Mouse (Mus musculus): ENCODE data around the gene Rftn2. TPM values are rescaled to one million over a fixed set of nuclear protein-coding genes. Genes with fewer than 3 reads are reported as not detected.

The Rftn2 gene
- polyA plus RNA-seq, 1 experiment from 2014 or later: 9.7 TPM

GRCm38 (mm10) chr1:55236487-55236886 lies 9.9 kb upstream of the Rftn2 start:
- DNase-seq (ENCODE audit: low spot score) (no peak), ATAC-seq (ENCODE audit: low FRiP score) (no peak)
- no peak overlapping the region for H3K27ac ChIP-seq (ENCODE audit: low read depth, low read length)
- H3K27me3 ChIP-seq (ENCODE audit: control insufficient read depth, insufficient read depth, low read length): no peaks in the 10 kb centered on the region
- peak overlapping the region; percentile 0; the same call in 1 of the 2 replicates for H3K9ac ChIP-seq (ENCODE audit: low read depth, low read length)
- H3K4me2 ChIP-seq (replicated peaks; ENCODE audit: low read depth, low read length): peak overlapping the region; percentile 86
- no peaks in the 10 kb centered on the region for H3K9me3 ChIP-seq (ENCODE audit: control insufficient read depth, low read length)
- H3K36me3 ChIP-seq (ENCODE audit: control insufficient read depth, insufficient read depth, low read length): no peaks in the 10 kb centered on the region
- peak overlapping the region; percentile 85 for H3K4me3 ChIP-seq (ENCODE audit: low read depth, low read length)
- 46% methylated on average over 5 of the region's 5 CpGs for WGBS
- peaks cover 5% of the 10 kb centered on the region for H3K4me1 ChIP-seq (replicated peaks; ENCODE audit: control insufficient read depth, insufficient read depth, low read length)

- Histone ChIP-seq H3K27ac (ENCODE audit: low read depth, low read length) (no peak overlapping the region), H3K4me2 (replicated peaks; ENCODE audit: low read depth, low read length) (no peak overlapping the region), H3K36me3 (ENCODE audit: control insufficient read depth, insufficient read depth, low read length) (no peaks in the 10 kb centered on the region), H3K9me3 (ENCODE audit: control insufficient read depth, low read length) (no peaks in the 10 kb centered on the region), H3K4me1 (replicated peaks; ENCODE audit: control insufficient read depth, insufficient read depth, low read length) (peaks cover 5% of the 10 kb centered on the region), H3K9ac (ENCODE audit: low read depth, low read length) (no peak overlapping the region), H3K27me3 (ENCODE audit: control insufficient read depth, insufficient read depth, low read length) (no peaks in the 10 kb centered on the region), H3K4me3 (ENCODE audit: low read depth, low read length) (no peak overlapping the region)
- 61% methylated on average over 16 of the region's 16 CpGs for WGBS
- ATAC-seq (ENCODE audit: low FRiP score) (no peak), DNase-seq (ENCODE audit: low spot score) (no peak)
Measured at GRCm38 (mm10) chr1:55234910-55235520, 8.4 kb upstream of the Rftn2 start.

- no peak for DNase-seq (ENCODE audit: low spot score)
- H3K4me1 ChIP-seq (replicated peaks; ENCODE audit: control insufficient read depth, insufficient read depth, low read length): no peaks in the 10 kb centered on the region
- H3K27me3 ChIP-seq (ENCODE audit: control insufficient read depth, insufficient read depth, low read length): no peaks in the 10 kb centered on the region
- no peak for ATAC-seq (ENCODE audit: low FRiP score)
- no peaks in the 10 kb centered on the region for H3K9me3 ChIP-seq (ENCODE audit: control insufficient read depth, low read length)
- WGBS: 86% methylated on average over 8 of the region's 8 CpGs
- no peaks in the 10 kb centered on the region for H3K36me3 ChIP-seq (ENCODE audit: control insufficient read depth, insufficient read depth, low read length)
- H3K9ac ChIP-seq (ENCODE audit: low read depth, low read length): no peak overlapping the region
- no peak overlapping the region for H3K4me2 ChIP-seq (replicated peaks; ENCODE audit: low read depth, low read length)
- no peak overlapping the region for H3K4me3 ChIP-seq (ENCODE audit: low read depth, low read length)
- no peak overlapping the region for H3K27ac ChIP-seq (ENCODE audit: low read depth, low read length)
Measured at GRCm38 (mm10) chr1:55228256-55228884, 1.8 kb upstream of the Rftn2 start.

GRCm38 (mm10) chr1:55227376-55227775 lies 794 bp upstream of the Rftn2 start:
- no peak for ATAC-seq (ENCODE audit: low FRiP score)
- H3K4me3 ChIP-seq (ENCODE audit: low read depth, low read length): no peak overlapping the region
- WGBS: 35% methylated on average over 1 of the region's 1 CpGs
- no peaks in the 10 kb centered on the region for H3K27me3 ChIP-seq (ENCODE audit: control insufficient read depth, insufficient read depth, low read length)
- H3K4me1 ChIP-seq (replicated peaks; ENCODE audit: control insufficient read depth, insufficient read depth, low read length): no peaks in the 10 kb centered on the region
- no peaks in the 10 kb centered on the region for H3K9me3 ChIP-seq (ENCODE audit: control insufficient read depth, low read length)
- DNase-seq (ENCODE audit: low spot score): no peak
- H3K27ac ChIP-seq (ENCODE audit: low read depth, low read length): no peak overlapping the region
- H3K36me3 ChIP-seq (ENCODE audit: control insufficient read depth, insufficient read depth, low read length): no peaks in the 10 kb centered on the region
- no peak overlapping the region for H3K4me2 ChIP-seq (replicated peaks; ENCODE audit: low read depth, low read length)
- no peak overlapping the region for H3K9ac ChIP-seq (ENCODE audit: low read depth, low read length)

- H3K4me2 ChIP-seq (replicated peaks; ENCODE audit: low read depth, low read length): peak overlapping the region; percentile 27
- no peaks in the 10 kb centered on the region for H3K36me3 ChIP-seq (ENCODE audit: control insufficient read depth, insufficient read depth, low read length)
- DNase-seq (ENCODE audit: low spot score) (peak; percentile 35), ATAC-seq (ENCODE audit: low FRiP score) (no peak)
- H3K27me3 ChIP-seq (ENCODE audit: control insufficient read depth, insufficient read depth, low read length): no peaks in the 10 kb centered on the region
- no peaks in the 10 kb centered on the region for H3K9me3 ChIP-seq (ENCODE audit: control insufficient read depth, low read length)
- H3K9ac ChIP-seq (ENCODE audit: low read depth, low read length): no peak overlapping the region; the same call in 1 of the 2 replicates
- no peak overlapping the region for H3K27ac ChIP-seq (ENCODE audit: low read depth, low read length)
- H3K4me3 ChIP-seq (ENCODE audit: low read depth, low read length): peak overlapping the region; percentile 44; the same call in 1 of the 2 replicates
- 27% methylated on average over 3 of the region's 3 CpGs for WGBS
- H3K4me1 ChIP-seq (replicated peaks; ENCODE audit: control insufficient read depth, insufficient read depth, low read length): no peaks in the 10 kb centered on the region
Measured at GRCm38 (mm10) chr1:55225398-55225797, 1.2 kb downstream of the Rftn2 start.

- no peak overlapping the region for H3K4me3 ChIP-seq (ENCODE audit: low read depth, low read length)
- no peaks in the 10 kb centered on the region for H3K9me3 ChIP-seq (ENCODE audit: control insufficient read depth, low read length)
- ATAC-seq (ENCODE audit: low FRiP score) (peak; percentile 41; the same call in 1 of the 2 replicates), DNase-seq (ENCODE audit: low spot score) (no peak)
- H3K27me3 ChIP-seq (ENCODE audit: control insufficient read depth, insufficient read depth, low read length): no peaks in the 10 kb centered on the region
- H3K27ac ChIP-seq (ENCODE audit: low read depth, low read length): no peak overlapping the region
- no peaks in the 10 kb centered on the region for H3K4me1 ChIP-seq (replicated peaks; ENCODE audit: control insufficient read depth, insufficient read depth, low read length)
- WGBS: 57% methylated on average over 11 of the region's 11 CpGs
- no peak overlapping the region for H3K4me2 ChIP-seq (replicated peaks; ENCODE audit: low read depth, low read length)
- no peaks in the 10 kb centered on the region for H3K36me3 ChIP-seq (ENCODE audit: control insufficient read depth, insufficient read depth, low read length)
- no peak overlapping the region for H3K9ac ChIP-seq (ENCODE audit: low read depth, low read length)
Measured at GRCm38 (mm10) chr1:55224111-55224510, 2.5 kb downstream of the Rftn2 start.

GRCm38 (mm10) chr1:55223026-55223425 lies 3.6 kb downstream of the Rftn2 start:
- no peaks in the 10 kb centered on the region for H3K9me3 ChIP-seq (ENCODE audit: control insufficient read depth, low read length)
- H3K4me3 ChIP-seq (ENCODE audit: low read depth, low read length): no peak overlapping the region
- DNase-seq (ENCODE audit: low spot score) (no peak), ATAC-seq (ENCODE audit: low FRiP score) (no peak)
- H3K27ac ChIP-seq (ENCODE audit: low read depth, low read length): no peak overlapping the region
- H3K4me2 ChIP-seq (replicated peaks; ENCODE audit: low read depth, low read length): no peak overlapping the region
- no peaks in the 10 kb centered on the region for H3K27me3 ChIP-seq (ENCODE audit: control insufficient read depth, insufficient read depth, low read length)
- 88% methylated on average over 7 of the region's 7 CpGs for WGBS
- H3K9ac ChIP-seq (ENCODE audit: low read depth, low read length): no peak overlapping the region
- H3K4me1 ChIP-seq (replicated peaks; ENCODE audit: control insufficient read depth, insufficient read depth, low read length): no peaks in the 10 kb centered on the region
- H3K36me3 ChIP-seq (ENCODE audit: control insufficient read depth, insufficient read depth, low read length): no peaks in the 10 kb centered on the region

- no peak overlapping the region for H3K27ac ChIP-seq (ENCODE audit: low read depth, low read length)
- H3K4me3 ChIP-seq (ENCODE audit: low read depth, low read length): no peak overlapping the region
- no peaks in the 10 kb centered on the region for H3K27me3 ChIP-seq (ENCODE audit: control insufficient read depth, insufficient read depth, low read length)
- H3K9me3 ChIP-seq (ENCODE audit: control insufficient read depth, low read length): no peaks in the 10 kb centered on the region
- H3K36me3 ChIP-seq (ENCODE audit: control insufficient read depth, insufficient read depth, low read length): no peaks in the 10 kb centered on the region
- WGBS: 84% methylated on average over 4 of the region's 4 CpGs
- no peaks in the 10 kb centered on the region for H3K4me1 ChIP-seq (replicated peaks; ENCODE audit: control insufficient read depth, insufficient read depth, low read length)
- no peak overlapping the region for H3K4me2 ChIP-seq (replicated peaks; ENCODE audit: low read depth, low read length)
- H3K9ac ChIP-seq (ENCODE audit: low read depth, low read length): no peak overlapping the region
- ATAC-seq (ENCODE audit: low FRiP score): no peak
- no peak for DNase-seq (ENCODE audit: low spot score)
Measured at GRCm38 (mm10) chr1:55221352-55221751, 5.2 kb downstream of the Rftn2 start.

GRCm38 (mm10) chr1:55217191-55217590 lies 9.4 kb downstream of the Rftn2 start:
- ATAC-seq (ENCODE audit: low FRiP score) (no peak), DNase-seq (ENCODE audit: low spot score) (no peak)
- no peak overlapping the region for H3K4me3 ChIP-seq (ENCODE audit: low read depth, low read length)
- H3K4me2 ChIP-seq (replicated peaks; ENCODE audit: low read depth, low read length): no peak overlapping the region
- H3K27me3 ChIP-seq (ENCODE audit: control insufficient read depth, insufficient read depth, low read length): no peaks in the 10 kb centered on the region
- no peaks in the 10 kb centered on the region for H3K9me3 ChIP-seq (ENCODE audit: control insufficient read depth, low read length)
- no peak overlapping the region for H3K9ac ChIP-seq (ENCODE audit: low read depth, low read length)
- no peak overlapping the region for H3K27ac ChIP-seq (ENCODE audit: low read depth, low read length)
- H3K4me1 ChIP-seq (replicated peaks; ENCODE audit: control insufficient read depth, insufficient read depth, low read length): no peaks in the 10 kb centered on the region
- H3K36me3 ChIP-seq (ENCODE audit: control insufficient read depth, insufficient read depth, low read length): no peaks in the 10 kb centered on the region
- 88% methylated on average over 2 of the region's 2 CpGs for WGBS

All from hindbrain, embryonic 11.5 days (tissue).